Mouse (Mus musculus) natural killer cell, adult 2 months (primary cell): Measurements from ENCODE around the gene 1700025C18Rik.

Source experiments
- DNase-seq, 2 experiments: peaks; one replicate each; pipeline ENCODE4 v3.0.0; 2022; ENCODE audit warnings: low spot score in 2 of 2

Gene 1700025C18Rik

GRCm38 (mm10) chr2:165078045-165078444, 12.5 kb downstream of the 1700025C18Rik start:
- no peak for DNase-seq

- no peak for DNase-seq
Measured at GRCm38 (mm10) chr2:165077055-165077454, 13.5 kb downstream of the 1700025C18Rik start.

GRCm38 (mm10) chr2:165074937-165075336, 15.6 kb downstream of the 1700025C18Rik start:
- DNase-seq: peak; percentile 67 to 77

GRCm38 (mm10) chr2:165074081-165074884, 16.3 kb downstream of the 1700025C18Rik start:
- DNase-seq: no peak

GRCm38 (mm10) chr2:165073381-165073781, 17.2 kb downstream of the 1700025C18Rik start:
- no peak for DNase-seq

- peak in 1 of 2 experiments; percentile 47 for DNase-seq
Measured at GRCm38 (mm10) chr2:165070096-165070816, 20.3 kb downstream of the 1700025C18Rik start.

- DNase-seq: no peak
Measured at GRCm38 (mm10) chr2:165068806-165069205, 21.7 kb downstream of the 1700025C18Rik start.

GRCm38 (mm10) chr2:165064489-165064888, 26.1 kb downstream of the 1700025C18Rik start:
- no peak for DNase-seq

GRCm38 (mm10) chr2:165061638-165062433, 28.7 kb downstream of the 1700025C18Rik start:
- DNase-seq: peak in 1 of 2 experiments; percentile 26

- DNase-seq: no peak
Measured at GRCm38 (mm10) chr2:165059961-165060360, 30.6 kb downstream of the 1700025C18Rik start.

- DNase-seq: peak in 1 of 2 experiments; percentile 66
Measured at GRCm38 (mm10) chr2:165056377-165057085, 34.0 kb downstream of the 1700025C18Rik start.

GRCm38 (mm10) chr2:165055905-165056304, 34.6 kb downstream of the 1700025C18Rik start:
- DNase-seq: peak in 1 of 2 experiments; percentile 17

GRCm38 (mm10) chr2:165054888-165055852, 35.4 kb downstream of the 1700025C18Rik start, which contains the start of gene Cd40:
Gene Cd40, plus strand, starts transcription at chr2:165055627.
- peak in 1 of 2 experiments; percentile 72 for DNase-seq

GRCm38 (mm10) chr2:165051566-165051965, 39.0 kb downstream of the 1700025C18Rik start:
- DNase-seq: no peak

GRCm38 (mm10) chr2:165050826-165051548, 39.6 kb downstream of the 1700025C18Rik start:
- no peak for DNase-seq

GRCm38 (mm10) chr2:165049044-165049443, 41.5 kb downstream of the 1700025C18Rik start:
- DNase-seq: no peak

- no peak for DNase-seq
Measured at GRCm38 (mm10) chr2:165043729-165044128, 46.8 kb downstream of the 1700025C18Rik start.

GRCm38 (mm10) chr2:165043090-165043636, 47.4 kb downstream of the 1700025C18Rik start:
- no peak for DNase-seq

GRCm38 (mm10) chr2:165042126-165042525, 48.4 kb downstream of the 1700025C18Rik start:
- DNase-seq: no peak
